Mouse (Mus musculus) C2C12 (cell line): ENCODE measurements at regions not wholly inside any gene's neighbourhood (a gene's known extent, or its start where the extent isn't known, plus 50 kb on each side); places are given as distances from the start of the nearest gene placed in this dataset.

Experiments
- H3K27me3 ChIP-seq: one replicate; pipeline ENCODE4 v1.6.1; 2011; ENCODE audit not compliant: control insufficient read depth, insufficient read depth, insufficient read length
- H3K36me3 ChIP-seq: one replicate; pipeline ENCODE4 v1.6.1; 2011; ENCODE audit not compliant: control insufficient read depth, insufficient read depth
- H3K4me3 ChIP-seq: one replicate; pipeline ENCODE4 v1.5.1; 2011; ENCODE audit warnings: mild to moderate bottlenecking, control low read depth; ENCODE audit not compliant: poor library complexity, insufficient read depth, severe bottlenecking
- H3K79me2 ChIP-seq: one replicate; pipeline ENCODE4 v1.6.1; 2011; ENCODE audit not compliant: control insufficient read depth, insufficient read depth
- H3K79me3 ChIP-seq: one replicate; pipeline ENCODE4 v1.6.1; 2011; ENCODE audit warnings: low read depth, control low read depth
- H3ac ChIP-seq: one replicate; pipeline ENCODE3; 2011; ENCODE audit warnings: low read depth; ENCODE audit not compliant: control insufficient read depth, insufficient read length
- CEBPB ChIP-seq: IDR thresholded peaks from one replicate; pipeline ENCODE4 v1.6.1; 2011; ENCODE audit warnings: low read depth, mild to moderate bottlenecking, control low read depth, moderate library complexity
- CTCF ChIP-seq: IDR thresholded peaks from one replicate; pipeline ENCODE4 v1.5.1; 2011; ENCODE audit not compliant: control insufficient read depth, insufficient read depth, insufficient read length
- FOSL1 ChIP-seq: IDR thresholded peaks from one replicate; pipeline ENCODE4 v1.8.0; 2011; ENCODE audit warnings: mild to moderate bottlenecking, low read length; ENCODE audit not compliant: poor library complexity, insufficient read depth, severe bottlenecking
- MAX ChIP-seq: IDR thresholded peaks from one replicate; pipeline ENCODE4 v1.6.1; 2011; ENCODE audit warnings: mild to moderate bottlenecking, control low read depth
- MYOD1 ChIP-seq: IDR thresholded peaks from one replicate; pipeline ENCODE4 v1.6.1; 2011; ENCODE audit warnings: low read depth; ENCODE audit not compliant: control insufficient read depth, insufficient read length
- MYOG ChIP-seq: IDR thresholded peaks from one replicate; pipeline ENCODE4 v1.6.1; 2011; ENCODE audit not compliant: control insufficient read depth, insufficient read length; ENCODE audit errors: extremely low read depth
- USF1 ChIP-seq: IDR thresholded peaks from one replicate; pipeline ENCODE4 v1.6.1; 2011; ENCODE audit warnings: low read depth, mild to moderate bottlenecking, control low read depth, moderate library complexity

DNA sequence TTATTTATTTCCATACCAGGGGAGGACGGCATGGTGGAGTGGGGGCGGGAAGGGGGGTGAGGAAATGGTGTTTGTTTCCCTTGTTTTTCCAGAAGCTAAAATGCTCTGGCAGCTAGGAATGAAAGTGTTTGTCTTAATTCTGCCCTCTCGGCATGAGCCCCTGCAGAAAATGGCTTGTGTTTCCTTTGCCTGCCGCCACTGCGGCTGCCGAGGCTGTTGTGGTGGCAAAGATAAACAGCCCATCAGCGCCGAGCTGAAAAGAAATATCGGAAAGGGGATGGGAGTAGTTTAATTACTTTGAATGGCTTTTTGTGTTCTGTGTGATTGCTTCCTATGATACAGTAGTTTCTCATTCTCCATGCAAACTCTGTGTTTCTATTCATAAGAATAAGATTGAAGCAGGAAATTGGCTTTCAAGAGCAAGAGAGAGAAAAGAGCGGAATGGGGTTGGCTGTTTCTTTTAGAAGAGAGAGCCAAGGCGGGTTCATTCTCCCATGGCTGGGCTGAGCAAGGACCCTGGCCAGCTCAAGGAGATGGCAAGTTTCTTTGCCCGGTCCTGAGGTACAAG is 2512.2 kb upstream of the 5930422O12Rik start:
- no peaks in the 10 kb centered on the region for H3K79me3 ChIP-seq
- H3K4me3 ChIP-seq: no peak overlapping the region

DNA sequence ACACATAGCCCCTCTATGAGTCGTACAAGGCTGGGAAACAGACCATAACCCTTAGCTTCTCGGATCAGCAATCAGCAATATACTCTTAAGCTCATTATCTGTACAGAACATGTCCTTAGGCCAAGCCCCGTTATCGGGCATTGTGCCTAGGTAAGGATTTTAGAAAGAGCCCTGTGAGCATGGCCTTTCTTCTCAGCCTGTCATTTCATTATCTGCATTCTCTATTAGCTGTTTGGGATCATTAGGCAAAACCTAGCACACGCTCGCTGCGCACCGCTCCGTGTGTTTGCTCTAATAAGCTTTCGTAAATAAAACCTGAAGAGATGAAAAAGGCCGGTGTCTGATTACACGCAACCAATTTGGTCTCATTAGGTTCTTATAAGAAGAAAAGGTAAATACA is 2507.1 kb upstream of the 5930422O12Rik start:
- H3K36me3 ChIP-seq: no peaks in the 10 kb centered on the region
- H3K4me3 ChIP-seq: no peak overlapping the region
- TF ChIP-seq MYOD1 (no peak), CEBPB (no peak), FOSL1 (no peak), MYOG (no peak), MAX (no peak), USF1 (no peak), CTCF (no peak)
- no peaks in the 10 kb centered on the region for H3K79me3 ChIP-seq
- no peaks in the 10 kb centered on the region for H3K27me3 ChIP-seq
- no peak overlapping the region for H3ac ChIP-seq
- H3K79me2 ChIP-seq: no peaks in the 10 kb centered on the region

More for the DNA sequence above, 2512.2 kb upstream of the 5930422O12Rik start:
- Histone ChIP-seq H3K79me2 (no peaks in the 10 kb centered on the region), H3ac (no peak overlapping the region), H3K27me3 (no peaks in the 10 kb centered on the region), H3K36me3 (no peaks in the 10 kb centered on the region)
- TF ChIP-seq CEBPB (no peak), MYOG (no peak), USF1 (no peak), CTCF (no peak), MAX (no peak), FOSL1 (no peak), MYOD1 (no peak)

DNA sequence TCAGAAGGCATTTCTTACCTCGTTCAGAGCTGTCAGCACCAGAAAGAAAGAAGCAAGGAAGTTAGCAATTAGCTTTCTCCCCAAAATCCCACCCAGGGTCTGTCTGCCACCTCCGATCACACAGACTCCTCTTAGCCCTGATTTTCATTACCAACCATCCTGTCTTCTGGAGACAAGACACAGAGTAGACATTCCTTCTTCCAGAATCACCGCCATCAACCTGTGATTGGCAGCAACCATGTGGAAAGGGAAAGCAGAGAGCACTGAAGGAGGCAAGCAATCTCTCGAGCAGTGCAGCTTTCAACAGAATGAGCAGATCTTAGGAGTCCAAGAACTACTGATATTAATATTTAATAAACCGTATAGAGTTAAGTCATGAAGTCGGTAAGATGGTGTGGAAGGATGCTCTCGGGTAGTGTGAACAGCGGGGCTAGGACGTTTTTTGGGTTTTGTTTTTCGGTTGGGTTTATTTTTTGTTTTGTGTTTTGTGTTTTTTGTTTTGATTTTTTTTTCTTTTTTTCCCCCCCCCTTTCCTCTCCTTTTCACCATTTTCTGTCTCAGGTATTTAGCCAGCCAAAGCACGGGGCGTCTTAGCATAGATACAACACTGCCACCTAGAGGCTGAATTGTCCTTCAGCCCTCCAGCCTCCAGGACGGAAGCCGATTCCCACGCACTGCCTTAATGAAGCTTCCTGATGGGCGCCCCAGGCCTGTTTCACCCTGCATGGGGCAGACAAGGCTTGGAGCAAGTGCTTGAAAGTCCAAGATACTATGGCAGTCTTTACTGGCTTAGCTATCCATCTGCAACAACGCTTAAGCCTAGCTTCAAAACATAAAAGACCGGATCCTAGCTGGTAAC is 2505.0 kb upstream of the 5930422O12Rik start:
- H3K79me2 ChIP-seq: no peaks in the 10 kb centered on the region
- H3ac ChIP-seq: no peak overlapping the region
- TF ChIP-seq CTCF (peak; percentile 8), CEBPB (no peak), FOSL1 (no peak)
- H3K79me3 ChIP-seq: no peaks in the 10 kb centered on the region
- no peak overlapping the region for H3K4me3 ChIP-seq
- H3K36me3 ChIP-seq: no peaks in the 10 kb centered on the region
- no peaks in the 10 kb centered on the region for H3K27me3 ChIP-seq

DNA sequence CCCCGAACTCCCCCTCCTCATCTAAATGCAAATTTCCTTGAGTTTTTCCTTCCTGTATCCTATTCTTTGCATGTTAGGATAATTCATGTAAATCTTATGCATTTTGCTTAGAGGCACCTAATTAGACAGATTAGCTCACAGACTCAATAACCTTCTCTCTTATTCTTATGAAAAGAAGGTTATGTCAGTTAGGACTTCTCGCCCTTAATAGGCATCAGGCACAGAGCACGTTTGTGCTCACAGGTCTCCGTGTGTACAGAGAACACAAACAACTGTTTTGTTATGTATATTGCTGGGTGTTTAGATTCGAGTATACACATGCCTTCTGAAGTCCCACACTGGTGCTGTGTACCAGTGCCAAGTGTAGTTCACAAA is 2504.4 kb upstream of the 5930422O12Rik start:
- Histone ChIP-seq H3K4me3 (no peak overlapping the region), H3K79me3 (no peaks in the 10 kb centered on the region), H3K27me3 (no peaks in the 10 kb centered on the region), H3K79me2 (no peaks in the 10 kb centered on the region), H3ac (no peak overlapping the region), H3K36me3 (no peaks in the 10 kb centered on the region)
- no peak for TF ChIP-seq FOSL1
- TF ChIP-seq CEBPB: no peak
- TF ChIP-seq CTCF: no peak
- no peak for TF ChIP-seq MYOD1
- no peak for TF ChIP-seq MYOG
- TF ChIP-seq USF1: no peak
- TF ChIP-seq MAX: no peak

DNA sequence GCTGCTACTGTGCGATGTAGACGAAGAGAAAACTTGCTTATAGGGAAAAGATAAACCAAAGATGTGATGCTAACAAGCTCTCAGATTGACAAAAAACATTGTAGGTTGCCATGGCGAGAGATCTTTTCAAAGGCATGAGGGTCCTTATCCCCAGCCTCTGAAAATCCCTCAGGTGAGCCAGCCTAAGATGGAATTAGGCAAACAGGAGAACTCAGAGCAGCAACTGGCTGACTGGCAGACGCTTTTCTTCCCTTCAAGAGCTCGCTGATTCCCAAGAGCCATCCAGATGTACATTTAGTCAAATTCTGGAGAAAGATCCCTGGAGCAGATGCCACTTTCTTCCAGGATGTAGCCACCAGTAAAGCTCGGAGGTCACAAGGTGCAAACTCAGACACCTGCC is 2503.9 kb upstream of the 5930422O12Rik start:
- H3K36me3 ChIP-seq: no peaks in the 10 kb centered on the region
- TF ChIP-seq USF1 (no peak), CTCF (no peak), MYOD1 (no peak), CEBPB (no peak), MYOG (no peak), MAX (no peak), FOSL1 (no peak)
- H3K79me3 ChIP-seq: no peaks in the 10 kb centered on the region
- H3ac ChIP-seq: no peak overlapping the region
- H3K27me3 ChIP-seq: no peaks in the 10 kb centered on the region
- H3K79me2 ChIP-seq: no peaks in the 10 kb centered on the region
- H3K4me3 ChIP-seq: no peak overlapping the region
